Mouse (Mus musculus) CH12.LX (cell line): ENCODE results near the gene Olfr191. TPM values are rescaled to one million over a fixed set of nuclear protein-coding genes. Genes with fewer than 3 reads are reported as not detected.
"Not testable (repeated sequence)": the region's sequence is repeated elsewhere in the genome, so short reads cannot be mapped to it uniquely, and the experiment has no call there.

ENCODE experiments used
- DNase-seq: peaks from one replicate; pipeline ENCODE4 v3.0.0-alpha.2; 2013; ENCODE audit errors: extremely low read depth
- H3K27ac ChIP-seq: 2 replicates; pipeline ENCODE4 v1.5.1; 2012; ENCODE audit warnings: low read depth, mild to moderate bottlenecking, control low read depth, moderate library complexity; ENCODE audit not compliant: insufficient read depth
- H3K27me3 ChIP-seq: replicated peaks from 2 replicates; pipeline ENCODE3; 2012; ENCODE audit warnings: inconsistent platforms
- H3K36me3 ChIP-seq, 2 experiments: replicated peaks in 1 of 2; 2 replicates each; pipeline versions ENCODE3 to v1.6.1; 2012; ENCODE audit warnings: inconsistent platforms in 1 of 2, low read length in 1 of 2, mild to moderate bottlenecking in 1 of 2, mixed read lengths in 1 of 2, moderate library complexity in 1 of 2; ENCODE audit not compliant: control insufficient read depth in 1 of 2, insufficient read depth in 1 of 2
- H3K4me1 ChIP-seq, 2 experiments: 2 replicates each; pipeline ENCODE4 v1.6.1; 2012; ENCODE audit warnings: inconsistent platforms in 1 of 2, moderate library complexity in 1 of 2; ENCODE audit not compliant: insufficient read depth in 2 of 2, control insufficient read depth in 1 of 2
- H3K4me2 ChIP-seq: 2 replicates; pipeline ENCODE4 v1.6.1; 2012; ENCODE audit warnings: low read depth, mild to moderate bottlenecking, control low read depth; ENCODE audit not compliant: poor library complexity, insufficient read depth, severe bottlenecking
- H3K4me3 ChIP-seq, 3 experiments: fragments of 150-350 bp in 1 of 3; sonication (generic) in 1 of 3; replicated peaks in 1 of 3; 2 replicates each; pipeline versions ENCODE3 to v1.5.1; 2011 to 2012; ENCODE audit warnings: low read depth in 2 of 3, low read length in 2 of 3, mild to moderate bottlenecking in 2 of 3, moderate library complexity in 2 of 3, control low read depth in 1 of 3, improper control_type of control experiment in 1 of 3, inconsistent platforms in 1 of 3, mixed read lengths in 1 of 3; ENCODE audit not compliant: poor library complexity in 1 of 3
- H3K79me2 ChIP-seq: replicated peaks from 2 replicates; pipeline ENCODE4 v1.6.1; 2012; ENCODE audit warnings: mild to moderate bottlenecking, moderate library complexity; ENCODE audit not compliant: control insufficient read depth, poor library complexity, insufficient read depth, severe bottlenecking; ENCODE audit errors: extremely low read depth
- H3K9ac ChIP-seq: 2 replicates; pipeline ENCODE4 v1.6.1; 2012; ENCODE audit warnings: low read depth, mild to moderate bottlenecking, control low read depth, moderate library complexity; ENCODE audit not compliant: insufficient read depth
- H3K9me3 ChIP-seq: replicated peaks from 2 replicates; pipeline ENCODE3; 2012; ENCODE audit warnings: low read length, inconsistent platforms, mixed read lengths
- CHD1 ChIP-seq: IDR thresholded peaks from 2 replicates; pipeline ENCODE4 v1.6.1; 2012; ENCODE audit warnings: low read depth, low read length, improper control_type of control experiment, inconsistent platforms
- CTCF ChIP-seq, 2 experiments: IDR thresholded peaks in 1 of 2; conservative IDR thresholded peaks in 1 of 2; 2 replicates each; pipeline ENCODE4 v1.5.1; 2011 to 2012; ENCODE audit warnings: low read depth in 2 of 2, low read length in 2 of 2, improper control_type of control experiment in 1 of 2, inconsistent platforms in 1 of 2, mild to moderate bottlenecking in 1 of 2, moderate library complexity in 1 of 2
- E2F4 ChIP-seq: IDR thresholded peaks from 2 replicates; pipeline ENCODE4 v1.6.1; 2011; ENCODE audit warnings: low read depth, low read length, improper control_type of control experiment; ENCODE audit not compliant: insufficient replicate concordance
- ETS1 ChIP-seq: conservative IDR thresholded peaks from 2 replicates; pipeline ENCODE4 v1.6.1; 2012; ENCODE audit warnings: low read depth, mild to moderate bottlenecking, inconsistent platforms, low read length, improper control_type of control experiment, moderate library complexity
- HCFC1 ChIP-seq: IDR thresholded peaks from 2 replicates; pipeline ENCODE4 v1.6.1; 2012; ENCODE audit warnings: low read depth, mild to moderate bottlenecking, inconsistent platforms, low read length, improper control_type of control experiment
- IRF4 ChIP-seq: IDR thresholded peaks from 2 replicates; pipeline ENCODE4 v1.6.1; 2014; ENCODE audit warnings: low read depth, mild to moderate bottlenecking, inconsistent platforms, low read length, improper control_type of control experiment
- JUN ChIP-seq: IDR thresholded peaks from 2 replicates; pipeline ENCODE4 v1.6.1; 2011; ENCODE audit warnings: low read depth, mild to moderate bottlenecking, low read length, improper control_type of control experiment, moderate library complexity; ENCODE audit not compliant: insufficient read depth
- JUND ChIP-seq: conservative IDR thresholded peaks from 2 replicates; pipeline ENCODE4 v1.6.1; 2011; ENCODE audit warnings: low read depth, low read length, improper control_type of control experiment
- KAT2A ChIP-seq: IDR thresholded peaks from 2 replicates; pipeline ENCODE4 v1.6.1; 2012; ENCODE audit warnings: low read length, improper control_type of control experiment, inconsistent platforms; ENCODE audit not compliant: insufficient replicate concordance
- MYC ChIP-seq: IDR thresholded peaks from 2 replicates; pipeline ENCODE4 v1.6.1; 2011; ENCODE audit warnings: low read depth, mild to moderate bottlenecking, improper control_type of control experiment, low read length
- NELFE ChIP-seq: IDR thresholded peaks from 2 replicates; pipeline ENCODE4 v1.6.1; 2011; ENCODE audit warnings: low read depth, low read length, improper control_type of control experiment
- PAX5 ChIP-seq: IDR thresholded peaks from 2 replicates; pipeline ENCODE4 v1.6.1; 2012; ENCODE audit warnings: low read length, inconsistent platforms, mixed read lengths
- SMC3 ChIP-seq: IDR thresholded peaks from 2 replicates; pipeline ENCODE4 v1.6.1; 2011; ENCODE audit warnings: low read depth, low read length, improper control_type of control experiment
- TBP ChIP-seq: conservative IDR thresholded peaks from 2 replicates; pipeline ENCODE4 v1.6.1; 2011; ENCODE audit warnings: low read depth, low read length, improper control_type of control experiment
- TCF12 ChIP-seq: IDR thresholded peaks from 2 replicates; pipeline ENCODE4 v1.6.1; 2014; ENCODE audit warnings: low read depth, mild to moderate bottlenecking, inconsistent platforms, low read length, improper control_type of control experiment
- USF1 ChIP-seq: IDR thresholded peaks from 2 replicates; pipeline ENCODE4 v1.6.1; 2014; ENCODE audit warnings: low read depth, mild to moderate bottlenecking, inconsistent platforms, low read length, improper control_type of control experiment
- ZC3H11A ChIP-seq: IDR thresholded peaks from 2 replicates; pipeline ENCODE4 v1.6.1; 2012; ENCODE audit warnings: low read depth, mild to moderate bottlenecking, inconsistent platforms, low read length, improper control_type of control experiment
- ZKSCAN1 ChIP-seq: IDR thresholded peaks from 2 replicates; pipeline ENCODE4 v1.6.1; 2012; ENCODE audit warnings: low read depth, inconsistent platforms, low read length, improper control_type of control experiment, borderline replicate concordance
- ZMIZ1 ChIP-seq: IDR thresholded peaks from 2 replicates; pipeline ENCODE4 v1.6.1; 2012; ENCODE audit warnings: low read depth, mild to moderate bottlenecking, inconsistent platforms, low read length, improper control_type of control experiment
- dilution Hi-C: fragments of 300-500 bp; cut with MboI; formaldehyde crosslinking; loops from 2 replicates; pipeline ENCODE4 v1.14.3; 2020; ENCODE audit warnings: low sequenced_read_pairs; ENCODE audit not compliant: extremely low pct_unique_long_range_greater_than_20kb, extremely low pct_ligation_motif_present
- in situ Hi-C: fragments of 300-500 bp; cut with MboI; formaldehyde crosslinking; loops from 3 replicates; pipeline ENCODE4 v1.14.3; 2019; ENCODE audit warnings: low sequenced_read_pairs, low pct_ligation_motif_present, low pct_unique_long_range_greater_than_20kb, mixed read lengths
- polyA plus RNA-seq: library from polyadenylated mRNA; unstranded; fragments of >175 nt; gene quantifications from 2 replicates; pipeline ENCODE4 v1.2.1, GENCODE M21; 2012; ENCODE audit warnings: low read depth; ENCODE audit not compliant: insufficient read length
- total RNA-seq, 2 experiments: library from RNA; depleted of rRNA; stranded (reverse); fragments of 300-350 nt in 1 of 2; fragments of >200 nt in 1 of 2; gene quantifications; 2 replicates each; pipeline ENCODE4 v1.2.3; 2012 to 2014

Gene Olfr191
- not detected in 2 replicates for total RNA-seq (2012; rRNA removed)
- total RNA-seq (2014; rRNA removed), result not detected in 2 replicates
- polyA plus RNA-seq, result not detected in 2 replicates

DNA sequence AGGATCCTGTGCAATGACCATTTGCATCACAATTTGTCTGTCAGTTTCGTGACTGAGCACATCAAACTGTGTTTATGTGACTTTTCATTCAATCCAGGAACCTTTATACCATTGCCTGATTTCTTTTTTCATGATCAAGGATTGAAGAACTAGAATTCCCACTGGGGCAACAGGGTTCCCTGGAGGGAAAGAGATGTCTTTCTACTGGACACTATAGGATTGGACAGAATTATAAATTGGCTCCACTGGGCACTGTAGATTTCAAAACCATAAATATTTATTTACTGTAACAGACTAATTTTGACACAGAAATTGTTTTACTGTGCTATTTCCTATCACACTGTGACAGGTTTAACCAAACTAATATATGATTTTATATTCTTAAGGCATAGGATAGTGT lies at the start of gene Olfr191:
Olfr191 (minus strand) TSS at position 101 of the 400 bp plus-strand sequence.
- H3K27ac ChIP-seq, H3K4me1 ChIP-seq, in situ Hi-C loops, DNase-seq, H3K4me2 ChIP-seq, H3K79me2 ChIP-seq, H3K9ac ChIP-seq, H3K27me3 ChIP-seq, H3K36me3 ChIP-seq, H3K9me3 ChIP-seq, H3K4me3 ChIP-seq, dilution Hi-C loops: not testable (repeated sequence)

DNA sequence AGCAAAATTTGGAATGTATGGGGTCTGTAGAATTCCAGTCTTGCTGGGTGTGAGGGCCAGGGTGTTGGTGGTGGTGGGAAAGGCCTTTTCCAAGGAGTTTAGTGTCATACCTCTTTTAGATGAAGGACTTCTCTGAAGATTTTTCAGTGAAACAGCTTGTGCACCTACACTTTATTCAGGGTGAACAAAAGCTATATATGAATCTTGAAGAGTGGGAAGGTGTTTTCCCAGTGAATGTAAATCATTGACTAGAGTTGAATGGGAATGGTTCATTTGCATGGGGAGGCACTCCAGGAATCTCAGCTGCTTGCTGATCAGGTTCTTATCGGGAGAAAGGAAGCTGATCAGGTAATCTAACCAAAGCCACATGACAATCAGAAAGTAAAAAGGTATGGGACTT lies 41.1 kb upstream of the Olfr191 start:
- Histone ChIP-seq H3K27ac (no peak overlapping the region), H3K36me3 (no peaks in the 10 kb centered on the region), H3K9ac (no peak overlapping the region), H3K4me2 (no peak overlapping the region), H3K79me2 (no peaks in the 10 kb centered on the region), H3K9me3 (no peaks in the 10 kb centered on the region), H3K4me3 (no peak overlapping the region), H3K4me1 (no peaks in the 10 kb centered on the region), H3K27me3 (no peaks in the 10 kb centered on the region)
- TF ChIP-seq PAX5 (no peak), TBP (no peak), NELFE (no peak), TCF12 (no peak), E2F4 (no peak), JUND (no peak), ZKSCAN1 (no peak)
- DNase-seq, result no peak
- in situ Hi-C loops (no loop called here), dilution Hi-C loops (no loop called here)

DNA sequence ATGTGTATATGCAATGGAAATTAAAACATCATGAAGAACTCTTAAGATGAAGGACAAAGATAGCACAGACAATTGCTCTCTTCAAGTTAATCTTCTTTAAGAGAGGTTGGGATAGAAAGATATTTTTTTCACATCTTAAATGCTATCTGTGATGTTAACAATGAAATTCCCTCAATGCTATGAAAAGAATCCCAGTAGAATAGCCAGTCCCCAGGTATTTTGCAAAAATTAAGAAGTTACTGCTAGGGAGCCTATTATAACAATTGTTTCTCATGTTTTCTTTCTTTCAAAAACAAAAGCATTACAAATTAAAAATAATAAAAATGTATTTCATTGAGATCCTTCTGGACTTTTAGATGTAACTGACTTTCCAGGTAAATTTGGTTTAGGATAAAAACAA lies 31.3 kb upstream of the Olfr191 start, which contains the start of gene Olfr194:
Olfr194 (minus strand) TSS at position 101 of the 400 bp plus-strand sequence.
- H3K4me3 ChIP-seq, result no peak within 1 kb of the TSS
- TF ChIP-seq CTCF (conservative IDR thresholded peaks at IDR 0.05 in 1 of 2, IDR thresholded peaks at IDR 0.05 in 1 of 2; ENCODE audit: low read depth in 2 of 2, low read length in 2 of 2) (no peak), HCFC1 (no peak), ETS1 (no peak), ZKSCAN1 (no peak), KAT2A (no peak), JUND (no peak), ZMIZ1 (no peak), ZC3H11A (no peak), IRF4 (no peak), TCF12 (no peak), SMC3 (no peak), NELFE (no peak), CHD1 (no peak), PAX5 (no peak), MYC (no peak), TBP (no peak), JUN (no peak), USF1 (no peak)
- in situ Hi-C loops (no loop called here), dilution Hi-C loops (no loop called here)
- no peak for DNase-seq
- H3K27ac ChIP-seq, result no peak within 1 kb of the TSS
- H3K79me2 ChIP-seq, result no peaks in the 10 kb centered on the region
- no peak within 1 kb of the TSS for H3K9ac ChIP-seq
- H3K36me3 ChIP-seq, result no peaks in the 10 kb centered on the region
- H3K9me3 ChIP-seq, result peaks cover 4% of the 10 kb centered on the region
- no peaks in the 10 kb centered on the region for H3K4me1 ChIP-seq
- no peaks in the 10 kb centered on the region for H3K27me3 ChIP-seq
- H3K4me2 ChIP-seq, result no peak within 1 kb of the TSS
